Mouse (Mus musculus) urinary bladder, adult 18-20 months (tissue): ENCODE results near the gene Slc13a2.

ENCODE experiments used
- DNase-seq, 2 experiments: peaks; one replicate each; pipeline ENCODE4 v3.0.0; 2022; ENCODE audit warnings: low spot score in 2 of 2, mixed read lengths in 2 of 2

Gene Slc13a2

DNA sequence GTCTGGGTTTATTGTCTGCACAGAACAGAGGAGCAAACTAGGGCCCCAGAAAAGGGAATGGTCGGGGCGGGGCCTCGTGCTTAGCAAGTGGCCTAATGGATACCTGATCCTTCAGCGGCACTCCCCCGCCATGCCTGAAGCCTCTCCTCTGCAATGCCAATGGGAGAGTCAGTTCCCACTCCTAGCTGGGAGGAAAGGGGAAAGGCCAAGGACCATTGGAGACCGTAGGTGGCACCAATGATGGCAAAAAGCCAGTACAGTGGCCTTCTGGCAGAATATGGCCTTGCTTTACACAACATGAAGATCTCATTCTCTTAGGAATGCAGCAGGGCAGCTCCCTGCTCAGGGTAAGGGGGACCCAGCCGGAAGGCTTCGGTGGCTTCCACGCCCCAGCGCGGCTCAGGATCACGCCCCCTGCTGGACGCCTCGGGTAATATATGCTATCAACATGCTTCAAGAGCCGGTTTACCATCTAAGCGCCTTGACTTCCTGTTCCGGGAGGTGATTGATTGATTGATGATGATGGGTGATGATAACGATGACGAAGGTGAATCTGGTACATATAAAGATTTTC lies 13.8 kb upstream of the Slc13a2 start:
- DNase-seq, result no peak

DNA sequence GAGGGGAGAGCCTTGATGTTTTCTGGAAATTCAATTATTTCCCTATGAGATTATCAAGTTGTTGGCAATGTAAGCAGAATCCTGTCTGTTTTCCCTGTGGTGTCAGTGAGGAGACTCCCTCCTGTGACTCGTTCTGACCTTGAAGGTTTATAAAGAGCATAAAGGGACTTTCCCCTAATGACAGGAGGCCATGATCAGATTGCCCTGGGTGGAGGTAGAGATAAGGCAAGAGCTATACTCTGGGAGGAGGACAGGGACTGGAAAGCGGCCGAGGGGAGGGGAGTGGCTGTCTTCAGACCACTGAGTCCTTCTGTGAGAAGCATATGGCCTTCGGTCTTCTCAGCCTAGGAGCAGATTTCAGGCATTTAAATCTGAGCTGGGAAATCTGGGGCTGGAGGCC lies 12.0 kb upstream of the Slc13a2 start:
- DNase-seq, result no peak

DNA sequence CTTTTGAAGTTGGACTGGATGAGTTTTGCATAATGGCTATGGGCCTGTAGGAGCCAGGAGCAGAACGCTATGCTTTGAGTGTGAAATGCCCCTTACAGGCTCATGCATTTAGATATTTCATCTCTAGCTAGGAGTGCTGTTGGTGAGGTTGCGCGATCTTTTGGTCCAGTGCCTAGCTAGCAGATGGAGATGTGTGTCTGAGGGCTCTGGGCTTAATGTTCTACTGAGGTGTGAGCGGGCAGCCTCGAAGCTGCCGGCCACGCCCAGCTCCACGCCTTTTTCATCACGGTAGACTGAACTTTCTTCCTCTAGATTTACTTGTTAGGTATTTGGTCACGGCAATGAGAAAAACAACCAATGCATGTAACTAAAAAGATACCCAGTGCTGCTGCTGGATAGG lies 9.2 kb upstream of the Slc13a2 start:
- no peak for DNase-seq

DNA sequence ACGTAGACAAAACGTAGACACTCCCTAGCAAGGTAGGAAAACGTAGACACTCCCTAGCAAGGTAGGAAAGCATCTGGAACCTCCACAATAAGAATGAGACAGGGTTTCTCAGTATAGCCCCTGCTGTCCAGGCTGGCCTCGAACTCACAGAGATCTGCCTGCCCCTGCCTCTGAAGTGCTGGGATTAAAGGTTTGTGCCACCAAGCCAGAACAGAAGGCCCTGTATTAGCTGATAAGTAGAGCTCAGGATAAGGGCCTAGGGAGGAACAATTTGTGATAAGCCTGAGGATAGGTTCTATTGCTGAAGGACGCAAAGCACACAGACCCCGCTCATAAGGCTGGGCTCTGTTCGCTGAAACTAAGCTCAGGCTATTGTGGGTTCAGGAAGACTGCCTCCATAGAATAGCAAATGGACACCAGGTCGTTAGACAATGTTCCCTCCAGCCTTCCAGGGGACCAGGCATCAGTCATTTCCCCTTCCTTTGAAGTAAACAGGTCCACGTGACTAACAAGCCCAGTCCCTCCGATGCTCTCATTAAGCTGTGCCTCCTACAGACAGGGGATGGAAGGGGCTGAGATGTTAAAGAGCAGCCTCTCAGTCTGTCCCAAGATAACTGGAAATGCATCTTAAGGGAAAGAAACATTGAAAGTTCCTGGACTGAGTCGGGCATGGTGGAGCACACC lies 8.3 kb upstream of the Slc13a2 start:
- no peak for DNase-seq

DNA sequence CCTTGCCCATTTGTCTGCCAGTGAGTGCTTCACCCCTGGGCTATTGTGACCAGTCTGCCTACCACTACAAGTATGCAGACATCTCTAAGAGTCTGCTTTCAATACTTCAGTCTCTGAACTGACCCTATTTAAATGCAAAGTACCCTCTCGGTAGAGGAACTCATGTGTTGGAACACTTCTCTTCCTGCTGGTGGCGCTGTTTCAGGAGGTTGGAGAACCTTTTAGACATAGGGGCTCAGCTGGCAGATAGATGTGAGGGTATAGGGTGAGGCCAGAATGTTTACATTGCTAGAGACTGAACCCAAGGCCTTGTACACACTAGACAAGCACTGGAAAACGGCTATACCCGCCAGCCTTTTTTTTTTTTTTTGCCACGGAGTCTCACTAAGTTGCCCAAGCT lies 6.3 kb upstream of the Slc13a2 start:
- no peak for DNase-seq

DNA sequence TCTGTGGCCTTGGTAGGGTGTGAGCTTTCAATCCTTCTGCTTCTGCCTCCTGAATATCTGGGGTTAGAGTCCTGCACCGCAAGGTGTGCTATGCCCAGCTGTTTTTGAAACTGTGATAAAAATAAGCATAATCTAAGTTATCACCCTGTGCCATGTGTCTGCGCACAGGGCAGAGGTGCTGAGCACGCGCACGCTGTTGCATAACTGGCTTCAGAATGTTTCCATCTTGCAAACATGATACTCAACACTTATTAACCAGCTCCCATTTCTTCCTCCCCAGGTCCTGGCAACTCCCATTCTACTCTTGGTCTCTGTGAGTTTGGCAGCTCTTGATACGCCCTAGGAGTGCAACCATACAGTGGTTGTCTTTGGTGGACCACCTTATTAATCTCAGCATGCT lies 5.6 kb upstream of the Slc13a2 start:
- no peak for DNase-seq

DNA sequence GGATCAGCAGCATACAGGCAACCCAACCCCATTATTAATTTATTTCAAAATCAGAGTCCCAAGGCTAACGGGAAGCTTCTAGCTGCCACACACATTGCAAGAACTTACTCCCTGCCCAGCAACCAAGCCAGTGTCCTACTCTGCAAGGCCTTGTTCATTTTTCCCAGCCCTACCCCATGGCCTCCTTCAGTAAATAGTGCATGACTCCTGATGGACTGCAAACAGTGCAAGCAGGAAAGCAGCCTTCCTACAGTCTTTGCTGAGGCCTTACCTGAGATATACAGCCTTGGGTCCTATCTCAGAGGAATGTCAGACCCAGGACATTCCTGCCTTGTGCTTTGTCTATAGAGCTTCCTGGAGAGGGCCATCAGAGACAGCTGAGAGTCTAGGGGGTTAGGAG lies 3.6 kb upstream of the Slc13a2 start:
- DNase-seq, result no peak

DNA sequence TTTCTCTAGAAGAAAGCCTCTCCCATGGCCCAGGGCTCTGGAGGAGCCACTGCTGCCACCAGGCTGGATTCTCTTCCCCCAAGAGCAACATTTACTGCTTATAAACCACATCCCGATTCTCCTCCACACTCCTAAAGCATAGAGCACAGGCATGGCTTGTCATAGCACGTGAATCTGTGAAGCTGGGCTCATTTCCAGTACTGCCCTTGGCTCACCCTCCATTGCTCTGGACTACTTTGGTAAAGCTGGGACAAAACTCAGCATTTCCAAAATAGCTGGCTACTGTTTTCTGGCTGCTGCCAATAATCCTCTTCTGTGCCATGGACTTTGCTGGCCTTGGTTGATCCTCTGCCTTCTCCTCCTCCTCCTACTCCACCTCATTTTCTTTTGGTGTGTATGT lies 2.3 kb upstream of the Slc13a2 start:
- DNase-seq, result no peak

DNA sequence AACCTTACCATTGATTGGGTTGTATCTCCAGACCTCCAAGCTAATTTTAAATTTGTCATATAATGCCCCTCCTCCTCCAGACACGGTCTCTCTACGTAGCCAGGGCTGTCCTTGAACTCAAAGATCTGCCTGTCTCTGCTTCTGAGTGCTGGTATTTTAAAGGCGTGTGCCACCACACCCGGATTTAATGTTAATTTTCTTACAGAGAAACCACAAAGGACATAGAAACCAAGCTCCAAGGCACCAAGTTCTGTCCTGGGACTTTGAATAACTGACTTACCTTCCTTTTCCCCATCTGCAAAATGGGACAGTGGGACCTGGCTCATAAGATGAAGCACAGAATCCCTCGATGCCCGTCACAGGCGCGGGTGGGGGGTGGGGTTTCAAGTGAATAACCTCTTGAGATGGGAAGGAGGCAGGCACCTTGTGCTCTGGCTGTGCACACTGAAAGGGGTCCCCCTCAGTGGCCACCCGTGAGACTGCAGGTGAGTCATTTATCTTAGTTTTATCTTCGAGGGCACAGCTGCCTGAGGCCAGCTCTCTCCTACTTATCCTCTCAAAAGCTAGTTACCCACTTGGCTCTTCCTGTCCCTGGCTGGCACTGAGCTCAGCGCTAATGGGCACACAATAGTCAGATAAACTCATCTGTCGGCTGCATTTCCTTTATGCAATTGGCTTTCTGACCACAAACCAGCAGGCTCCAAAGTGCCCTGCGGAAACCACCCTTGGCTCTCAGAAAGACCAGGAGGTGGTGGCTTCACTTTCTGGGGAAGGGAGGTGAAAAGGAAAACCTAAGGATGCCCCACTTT lies 612 bp downstream of the Slc13a2 start:
- no peak for DNase-seq

DNA sequence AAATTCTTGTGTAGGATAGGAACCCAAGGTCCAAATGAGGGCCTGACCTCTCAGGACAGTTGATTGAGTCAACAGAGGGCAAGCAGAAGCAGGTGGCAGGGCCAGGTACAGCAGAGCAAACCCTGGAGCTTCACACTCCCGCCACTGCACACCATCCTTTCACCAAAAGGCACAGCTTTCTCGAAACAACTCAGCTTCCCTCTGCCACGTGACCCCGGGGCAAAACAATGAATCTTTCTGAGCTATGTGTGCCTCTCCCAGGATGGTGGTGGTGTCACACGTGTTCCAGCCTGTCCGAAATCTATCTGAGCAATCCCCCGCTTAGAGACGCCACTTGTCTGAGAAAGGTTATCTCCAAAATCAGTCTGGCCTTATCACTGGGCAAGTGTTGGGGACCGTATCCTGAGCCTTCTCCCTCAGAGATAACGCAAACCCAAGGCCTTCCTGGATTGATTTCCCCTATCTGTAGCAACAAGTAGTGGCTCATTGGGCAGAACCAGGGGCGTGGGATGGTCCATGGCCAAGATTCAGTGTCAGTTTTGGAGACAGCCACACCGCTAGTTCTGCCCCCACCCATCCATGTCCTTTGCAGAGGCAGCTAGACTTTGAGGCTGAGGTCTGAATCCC lies 1.6 kb downstream of the Slc13a2 start:
- no peak for DNase-seq

DNA sequence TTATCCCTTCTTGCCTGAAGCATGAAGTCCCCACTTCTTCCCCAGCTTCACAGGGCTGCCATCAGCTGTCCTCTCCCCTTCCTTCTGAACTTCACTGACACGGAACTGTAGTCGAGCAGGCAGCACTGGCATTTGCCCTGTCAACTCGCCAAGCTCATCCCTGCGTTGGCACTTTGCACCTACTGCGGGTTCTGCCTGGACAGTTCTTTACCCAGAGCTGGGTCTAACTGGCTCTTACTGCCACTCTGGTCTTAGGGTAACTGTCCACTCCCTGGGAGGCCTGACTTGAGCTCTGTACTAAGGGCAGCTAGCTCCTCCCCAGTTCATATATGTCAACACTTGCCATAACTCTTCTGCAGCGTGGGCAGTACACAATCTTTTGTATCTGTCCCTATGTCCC lies 5.2 kb downstream of the Slc13a2 start:
- DNase-seq, result no peak

DNA sequence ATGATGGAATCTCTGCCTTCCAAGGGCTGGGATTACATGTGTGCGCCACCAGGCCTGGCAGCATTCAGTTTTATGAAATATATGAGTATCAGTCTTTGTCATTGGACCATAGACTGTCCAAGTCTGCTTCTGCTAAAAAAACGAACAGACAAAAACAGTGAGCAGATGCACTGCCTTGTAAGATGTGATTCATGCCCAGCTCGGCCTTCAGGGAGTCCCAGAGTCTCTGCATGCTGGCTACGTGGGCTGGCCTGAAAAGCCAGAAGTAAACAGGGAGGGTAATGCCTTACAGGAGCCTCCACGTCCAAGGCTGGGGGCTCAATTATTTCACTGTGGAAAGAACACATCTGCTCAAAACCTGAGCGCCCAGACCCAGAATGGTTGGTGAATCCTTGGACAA lies 9.2 kb downstream of the Slc13a2 start:
- DNase-seq, result no peak

DNA sequence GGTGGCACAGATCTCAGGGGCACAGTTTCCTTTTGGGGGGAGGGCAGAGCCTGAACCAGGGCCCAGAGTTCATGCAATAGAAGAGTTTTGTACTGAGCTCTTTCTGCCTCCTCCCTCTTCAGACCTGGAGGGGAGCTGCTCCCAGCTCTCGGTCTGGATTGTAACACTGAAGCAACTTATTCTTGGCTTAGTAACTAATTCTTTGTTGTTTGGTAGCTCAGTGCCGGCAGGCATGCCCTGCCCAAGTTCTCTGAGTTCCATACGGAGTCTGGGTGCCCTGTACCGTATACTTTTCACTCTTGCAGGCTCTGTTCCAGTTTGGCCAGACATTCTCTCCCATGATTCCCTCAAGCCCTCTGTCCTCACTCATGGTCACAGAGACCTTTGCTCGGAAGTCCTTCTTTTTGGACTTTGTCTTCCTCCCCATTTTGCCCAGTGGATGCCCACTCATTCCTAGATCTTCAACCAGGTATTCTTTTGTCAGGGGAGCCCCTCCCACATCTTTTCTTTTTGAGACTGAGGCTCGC lies 9.6 kb downstream of the Slc13a2 start:
- DNase-seq, result no peak

DNA sequence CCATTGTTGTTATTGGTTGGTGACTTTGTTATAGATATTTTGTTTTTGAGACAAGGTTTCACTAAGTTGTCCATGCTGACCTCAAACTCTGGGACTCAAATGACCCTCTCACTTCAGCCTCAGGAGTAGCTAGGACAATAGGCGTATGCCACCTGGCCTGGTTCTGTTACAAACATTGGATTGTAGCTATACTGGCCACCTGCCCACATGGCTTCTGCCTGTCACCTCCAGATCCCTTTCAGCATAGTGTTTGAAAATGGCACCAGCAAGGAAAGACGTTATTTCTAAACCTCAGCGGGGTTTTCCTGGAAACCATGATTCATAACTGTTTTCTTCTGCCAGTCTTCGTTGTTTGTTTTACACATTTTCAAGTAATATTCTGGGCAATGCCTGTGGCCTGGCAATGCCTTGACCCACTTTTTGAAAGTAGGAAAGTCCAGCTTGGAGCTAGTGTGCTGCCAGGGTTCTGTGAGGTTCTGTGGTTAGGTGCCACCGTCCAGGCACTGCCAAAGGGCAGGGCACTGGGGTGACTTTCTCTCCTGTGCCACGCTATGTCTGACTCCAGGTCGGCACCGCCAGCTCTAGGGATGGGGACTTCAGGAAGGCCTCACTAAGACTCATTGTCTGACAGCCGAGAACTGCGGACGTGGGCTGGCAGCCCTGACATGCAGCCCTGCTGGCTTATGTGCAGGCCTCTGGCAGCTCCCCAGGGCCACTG lies 10.3 kb downstream of the Slc13a2 start:
- no peak for DNase-seq

DNA sequence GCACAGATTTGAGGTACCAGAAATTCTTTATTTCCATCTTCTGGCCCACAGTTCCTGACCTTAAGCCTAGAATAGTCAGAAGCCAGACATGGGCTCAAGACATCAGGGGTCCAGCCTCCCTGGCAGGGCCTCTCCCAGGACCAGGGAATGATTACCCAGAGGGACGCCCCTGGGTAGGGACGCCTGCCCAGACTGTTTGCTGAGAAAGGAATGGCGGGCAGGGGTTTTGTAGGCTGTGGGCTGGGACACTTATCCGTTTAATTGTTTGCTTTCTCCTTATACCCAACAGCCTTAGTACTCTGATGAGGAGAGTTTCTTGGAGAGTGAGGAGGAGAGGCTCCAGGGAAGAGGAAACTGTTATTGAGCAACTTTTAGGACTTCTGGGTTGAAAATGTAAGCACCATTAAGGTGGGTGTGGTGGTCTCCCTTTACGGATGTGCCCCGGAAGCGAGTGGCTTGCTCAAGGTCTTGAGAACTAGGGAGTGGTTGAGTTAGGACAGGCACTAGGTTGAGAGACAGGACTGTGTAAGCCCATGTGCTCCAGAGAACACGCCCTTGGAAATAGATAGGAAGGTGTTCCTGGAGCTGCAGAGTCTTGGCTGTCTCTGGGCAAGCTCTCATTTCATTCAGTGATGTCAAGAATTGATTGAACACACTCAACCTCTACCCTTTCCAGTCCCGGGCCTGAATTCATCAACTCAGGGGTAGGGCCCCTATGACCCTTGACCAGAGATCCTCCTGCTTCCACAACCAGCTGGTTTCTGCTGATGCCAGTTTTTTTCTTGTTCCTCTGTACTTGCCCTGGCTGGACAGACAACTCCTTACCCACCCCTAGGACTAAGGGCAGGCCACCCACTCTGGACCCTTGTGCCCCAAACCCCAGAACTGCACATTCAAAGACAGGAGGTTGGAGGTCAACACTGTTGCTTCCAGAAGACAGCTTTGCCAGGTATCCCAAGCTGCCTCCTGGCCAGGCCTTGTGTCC lies 13.5 kb downstream of the Slc13a2 start:
- DNase-seq, result no peak

DNA sequence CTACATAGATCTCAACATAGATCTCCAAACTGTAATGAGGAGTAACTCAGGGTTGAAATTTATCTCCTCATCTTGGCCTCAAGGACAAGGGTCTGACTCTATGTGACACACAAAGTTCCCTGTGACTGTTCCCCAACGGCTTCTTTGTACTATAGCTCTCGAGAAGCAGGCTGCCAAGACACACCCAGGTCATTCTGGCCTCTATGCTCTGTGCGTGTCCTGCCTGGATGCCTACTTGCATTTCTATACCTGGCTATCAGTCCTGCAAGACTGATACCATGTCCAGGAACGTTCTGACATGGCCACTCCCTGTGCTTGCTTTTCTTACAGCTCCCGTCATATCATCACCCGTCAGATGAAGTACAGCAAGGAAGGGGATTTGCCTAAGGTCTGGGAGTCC lies 20.0 kb downstream of the Slc13a2 start:
- no peak for DNase-seq

DNA sequence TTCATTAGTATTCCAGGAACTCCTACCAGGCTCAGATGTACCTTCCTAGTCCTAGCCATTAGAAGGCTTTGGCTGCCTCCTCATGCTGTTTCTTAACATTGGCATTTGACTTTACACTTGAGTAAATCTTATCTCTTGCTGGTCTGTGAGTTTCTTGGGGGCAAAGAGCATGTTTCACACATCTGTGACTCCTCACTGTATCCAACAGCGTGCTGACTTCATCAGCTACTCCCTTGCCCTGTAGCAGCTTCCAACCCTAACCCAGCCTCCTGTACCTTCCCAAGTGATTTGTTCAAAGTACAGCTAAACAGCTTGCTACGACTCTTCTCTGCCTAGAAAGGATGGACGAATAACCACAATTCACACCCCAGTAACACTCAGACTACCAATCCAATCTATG lies 20.5 kb downstream of the Slc13a2 start:
- DNase-seq, result no peak

DNA sequence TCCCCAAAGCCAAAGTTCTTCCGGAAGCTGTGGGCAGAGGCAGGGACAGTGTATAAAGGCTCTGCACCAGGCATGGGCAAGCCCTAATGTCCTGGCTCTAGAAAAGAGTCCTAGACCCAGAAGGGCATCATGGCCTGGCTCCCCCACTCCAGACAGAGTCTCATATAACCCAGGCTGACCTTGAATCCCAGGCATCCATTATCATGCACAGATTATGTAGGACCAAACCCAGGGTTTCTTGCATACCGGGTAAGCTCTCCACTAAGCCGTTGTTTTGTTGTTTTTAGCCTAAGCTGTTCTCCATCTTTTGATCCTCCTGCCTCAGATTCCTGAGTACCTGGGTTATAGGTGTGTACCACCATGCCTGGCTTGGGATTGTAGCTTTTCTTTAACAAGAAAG lies 21.1 kb downstream of the Slc13a2 start:
- DNase-seq, result no peak

DNA sequence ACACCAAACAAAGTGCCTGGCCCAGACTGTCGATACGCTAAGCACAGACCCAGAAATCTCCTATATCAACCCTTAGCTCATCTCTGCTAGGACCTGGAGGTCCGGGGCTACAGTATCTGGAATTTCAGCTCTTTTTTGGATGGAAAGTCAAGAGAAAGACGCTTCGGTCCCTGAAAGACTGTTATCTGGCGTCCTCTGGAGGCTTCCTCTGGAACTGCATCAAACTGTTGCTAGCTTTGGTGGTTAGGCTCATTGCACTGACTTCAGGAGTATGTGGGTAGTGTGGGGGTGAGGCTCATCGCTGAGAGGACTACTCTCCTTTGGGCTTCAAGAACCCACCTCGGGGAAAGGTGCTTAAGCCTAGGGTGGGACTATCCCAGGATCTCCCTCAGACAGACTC lies 22.3 kb downstream of the Slc13a2 start:
- peak; percentile 40 to 69 for DNase-seq

DNA sequence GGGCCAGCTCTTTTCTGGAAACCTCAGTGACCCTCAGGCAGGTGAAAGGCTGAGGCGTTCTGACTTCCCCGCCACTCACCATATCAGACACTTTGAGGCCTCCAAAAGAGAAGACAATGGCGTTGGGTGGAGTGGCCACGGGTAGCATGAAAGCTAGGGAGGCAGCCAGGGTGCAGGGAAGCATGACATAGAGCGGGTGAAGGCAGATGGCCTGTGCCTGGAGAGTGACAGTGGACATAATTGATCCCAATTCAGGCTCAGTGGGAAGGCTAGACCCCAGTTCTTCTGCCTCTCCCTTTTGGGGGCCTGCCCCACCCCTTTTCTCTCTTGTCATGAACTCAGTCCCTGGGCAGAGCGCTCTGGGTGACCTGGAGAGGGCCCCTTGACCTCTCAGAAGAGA lies 23.8 kb downstream of the Slc13a2 start:
- DNase-seq, result no peak

DNA sequence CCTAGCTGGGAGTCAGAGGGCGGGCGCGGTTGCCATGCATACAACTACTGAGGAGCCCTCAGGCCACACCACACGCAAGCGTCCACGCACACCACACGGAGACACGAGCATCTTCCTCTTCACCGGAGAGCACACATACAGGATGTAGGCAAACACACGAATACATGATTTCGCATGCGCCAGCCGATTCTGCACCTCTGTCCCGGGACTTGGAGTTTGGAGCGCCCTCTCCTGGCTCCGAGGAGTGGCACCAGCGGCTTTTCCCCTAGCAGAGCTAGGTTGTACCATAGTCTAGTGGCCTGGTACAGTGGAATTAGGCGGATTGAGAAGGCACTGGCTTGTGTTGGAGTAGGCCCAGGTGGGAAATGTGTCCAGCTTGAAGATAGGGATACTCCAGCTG lies 24.6 kb downstream of the Slc13a2 start:
- peak; percentile 44 to 60 for DNase-seq
